Mouse (Mus musculus) inflammation-experienced regulatory T-cells, adult 6 months (primary cell): Measurements from ENCODE around the gene Samt3. TPM values are rescaled to one million over a fixed set of nuclear protein-coding genes. Genes with fewer than 3 reads are reported as not detected.

Experiments used
- ATAC-seq: one replicate; pipeline ENCODE4 v1.8.0; 2017
- polyA plus RNA-seq, 3 experiments: library from polyadenylated mRNA; unstranded; fragments of 100-300 nt; shearing (Covaris generic); gene quantifications; one replicate each; pipeline ENCODE4 v1.2.1; 2017

Gene Samt3
- not detected for polyA plus RNA-seq

DNA sequence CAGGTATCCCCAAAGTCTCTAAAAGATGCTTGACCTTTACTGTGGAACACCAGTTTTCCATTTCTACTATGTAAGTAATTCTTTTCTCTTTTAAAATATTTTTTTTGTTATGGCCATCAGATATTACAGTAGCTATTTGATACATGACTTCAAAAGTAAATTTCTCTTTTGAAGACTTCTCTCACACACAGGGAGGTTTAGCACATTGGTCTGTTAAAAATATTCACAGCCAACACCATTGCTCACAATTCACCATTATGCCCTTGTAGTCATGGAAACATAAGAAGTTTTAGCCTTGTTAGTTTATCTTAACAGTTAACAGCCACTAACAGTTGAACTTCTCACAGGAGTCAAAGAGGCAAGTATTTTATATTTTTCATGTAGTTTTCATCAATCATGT is at the start of gene Samt3:
Gene Samt3, plus strand, starts transcription at position 301 of the 400 bp plus-strand sequence.
- ATAC-seq = no peak

GRCm38 (mm10) chrX:86016591-86016990 is 27.4 kb upstream of the Samt3 start:
- no peak for ATAC-seq

- no peak for ATAC-seq
Observed at GRCm38 (mm10) chrX:86088672-86089071, 44.7 kb downstream of the Samt3 start.

Other genes starting within 250 kb of the Samt3 start
- gene 5430427O19Rik, start 173.8 kb upstream of the Samt3 start, polyA plus RNA-seq = 1 to 10 TPM; 1.9 to 6.7 (median 2.7) TPM
- gene Nr0b1, start 147.6 kb downstream of the Samt3 start, polyA plus RNA-seq = not detected